Mouse (Mus musculus): ENCODE measurements around the gene Olfr401. TPM values are rescaled to one million over a fixed set of nuclear protein-coding genes. Genes with fewer than 3 reads are reported as not detected.

Olfr401 gene
- polyA plus RNA-seq, 1 experiment from 2014 or later, result not detected

- Histone ChIP-seq H3K36me3 (replicated peaks; ENCODE audit: control insufficient read depth, insufficient read depth, low read depth, low read length) (no peaks in the 10 kb centered on the region), H3K4me2 (ENCODE audit: low read depth, low read length) (no peak overlapping the region), H3K4me1 (ENCODE audit: control insufficient read depth, insufficient read depth, low read length) (no peaks in the 10 kb centered on the region), H3K27ac (replicated peaks; ENCODE audit: low read depth, low read length) (no peak overlapping the region), H3K9me3 (replicated peaks; ENCODE audit: control insufficient read depth, low read length) (no peaks in the 10 kb centered on the region), H3K27me3 (ENCODE audit: control insufficient read depth, insufficient read depth, low read length) (no peaks in the 10 kb centered on the region), H3K4me3 (ENCODE audit: low read depth, low read length) (no peak overlapping the region), H3K9ac (replicated peaks; ENCODE audit: low read length) (no peak overlapping the region)
- no peak for DNase-seq (ENCODE audit: low spot score)
- no peak for ATAC-seq (replicated peaks; ENCODE audit: insufficient number of reproducible peaks, low FRiP score, low TSS enrichment, low read depth)
These were observed 55.3 kb downstream of the Olfr401 start for GRCm38 (mm10) chr11:74168771-74169170.

Other genes starting within 250 kb of the Olfr401 start
- gene Olfr394, start 222.9 kb upstream of the Olfr401 start, polyA plus RNA-seq (2014; fragmentation: Nextera tagmentation; extraction: Ambion mirVana), result not detected in 2 replicates
- gene Olfr395, start 204.4 kb upstream of the Olfr401 start, polyA plus RNA-seq (2014; fragmentation: Nextera tagmentation; extraction: Ambion mirVana), result not detected in 2 replicates
- gene Olfr23, start 177.0 kb upstream of the Olfr401 start, polyA plus RNA-seq (2014; fragmentation: Nextera tagmentation; extraction: Ambion mirVana), result not detected in 2 replicates
- not detected in 2 replicates for gene Olfr397, start 152.9 kb upstream of the Olfr401 start, polyA plus RNA-seq (2014; fragmentation: Nextera tagmentation; extraction: Ambion mirVana)
- not detected in 2 replicates for gene Olfr398, start 123.3 kb upstream of the Olfr401 start, polyA plus RNA-seq (2014; fragmentation: Nextera tagmentation; extraction: Ambion mirVana)
- not detected in 2 replicates for gene Olfr139, start 57.2 kb upstream of the Olfr401 start, polyA plus RNA-seq (2014; fragmentation: Nextera tagmentation; extraction: Ambion mirVana)
- gene Olfr399, start 57.1 kb upstream of the Olfr401 start, polyA plus RNA-seq (2014; fragmentation: Nextera tagmentation; extraction: Ambion mirVana), result not detected in 2 replicates
- gene Zfp616, start 43.8 kb upstream of the Olfr401 start, polyA plus RNA-seq (2014; fragmentation: Nextera tagmentation; extraction: Ambion mirVana), result not detected in 2 replicates
- gene Olfr402, start 39.8 kb downstream of the Olfr401 start, polyA plus RNA-seq (2014; fragmentation: Nextera tagmentation; extraction: Ambion mirVana), result not detected in 2 replicates
- gene Olfr403, start 72.5 kb downstream of the Olfr401 start, polyA plus RNA-seq (2014; fragmentation: Nextera tagmentation; extraction: Ambion mirVana), result not detected in 2 replicates
- gene Olfr43, start 97.7 kb downstream of the Olfr401 start, polyA plus RNA-seq (2014; fragmentation: Nextera tagmentation; extraction: Ambion mirVana), result not detected in 2 replicates
- gene Olfr406, start 146.1 kb downstream of the Olfr401 start, polyA plus RNA-seq (2014; fragmentation: Nextera tagmentation; extraction: Ambion mirVana), result not detected in 2 replicates
- not detected in 2 replicates for gene Olfr59, start 170.0 kb downstream of the Olfr401 start, polyA plus RNA-seq (2014; fragmentation: Nextera tagmentation; extraction: Ambion mirVana)
- not detected in 2 replicates for gene Olfr410, start 224.3 kb downstream of the Olfr401 start, polyA plus RNA-seq (2014; fragmentation: Nextera tagmentation; extraction: Ambion mirVana)
- gene Olfr411, start 238.9 kb downstream of the Olfr401 start, polyA plus RNA-seq (2014; fragmentation: Nextera tagmentation; extraction: Ambion mirVana), result not detected in 2 replicates
- gene Olfr412, start 248.4 kb downstream of the Olfr401 start, polyA plus RNA-seq (2014; fragmentation: Nextera tagmentation; extraction: Ambion mirVana), result not detected in 2 replicates

Data from embryonic facial prominence, embryonic 11.5 days (tissue).